Mouse (Mus musculus) CD4-positive helper T cell, adult 2 months (primary cell): Measurements from ENCODE around the gene Hdac8.

Experiments
- DNase-seq: peaks from one replicate; pipeline ENCODE4 v3.0.0-alpha.2; 2012; ENCODE audit warnings: low read depth, missing footprints, low spot score

Hdac8 gene

GRCm38 (mm10) chrX:102504644-102505481 is at the start of gene Hdac8:
TSS of gene Hdac8 (minus strand) at chrX:102505359.
- peak; percentile 77 for DNase-seq

GRCm38 (mm10) chrX:102509205-102509604 is 4.0 kb upstream of the Hdac8 start:
- no peak for DNase-seq

DNA sequence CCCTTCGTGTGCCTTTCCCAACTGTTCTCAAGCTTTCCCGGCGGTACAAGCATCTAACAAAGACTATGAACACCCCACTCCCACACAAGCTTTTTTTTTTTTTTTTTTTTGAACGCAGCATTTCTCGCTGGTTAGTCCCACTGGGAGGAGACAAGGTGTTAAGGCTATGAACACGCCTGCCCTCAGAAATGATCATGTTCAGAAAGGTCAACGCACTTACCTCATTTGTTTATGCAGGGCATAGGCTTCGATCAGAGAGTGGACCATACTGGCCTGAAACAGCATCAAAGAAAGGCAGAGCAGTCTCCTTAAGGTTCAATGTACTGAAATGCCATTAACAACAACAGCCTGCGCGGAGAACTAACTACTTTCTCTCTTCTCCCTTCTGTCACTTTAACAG is 980 bp downstream of the Hdac8 start:
- DNase-seq: no peak

- peak; percentile 35 for DNase-seq
Observed at GRCm38 (mm10) chrX:102493992-102494730, 11.0 kb downstream of the Hdac8 start.

GRCm38 (mm10) chrX:102485575-102485974 is 19.6 kb downstream of the Hdac8 start:
- DNase-seq: no peak

GRCm38 (mm10) chrX:102479665-102480064 is 25.5 kb downstream of the Hdac8 start:
- no peak for DNase-seq

DNA sequence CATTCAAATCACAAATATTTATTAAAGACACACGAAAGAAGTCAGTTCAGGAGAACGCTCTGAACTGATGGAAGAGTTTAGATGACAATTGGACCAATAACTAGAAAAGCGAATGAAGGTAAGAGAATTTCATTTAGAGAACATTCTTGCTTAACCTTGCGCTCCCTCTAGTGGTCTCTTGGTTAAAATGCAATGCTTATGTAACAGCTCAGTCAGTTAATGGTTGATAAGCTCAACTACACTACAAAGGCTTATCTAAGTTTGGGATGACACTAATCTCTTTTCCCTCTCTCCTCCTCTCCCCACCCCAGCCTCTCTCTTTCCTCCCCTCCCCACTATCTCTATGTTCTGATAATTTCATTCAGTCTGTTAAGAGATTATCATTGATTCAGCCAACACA is 26.2 kb downstream of the Hdac8 start:
- peak; percentile 46 for DNase-seq

- no peak for DNase-seq
Observed at GRCm38 (mm10) chrX:102478481-102478880, 26.7 kb downstream of the Hdac8 start.

DNA sequence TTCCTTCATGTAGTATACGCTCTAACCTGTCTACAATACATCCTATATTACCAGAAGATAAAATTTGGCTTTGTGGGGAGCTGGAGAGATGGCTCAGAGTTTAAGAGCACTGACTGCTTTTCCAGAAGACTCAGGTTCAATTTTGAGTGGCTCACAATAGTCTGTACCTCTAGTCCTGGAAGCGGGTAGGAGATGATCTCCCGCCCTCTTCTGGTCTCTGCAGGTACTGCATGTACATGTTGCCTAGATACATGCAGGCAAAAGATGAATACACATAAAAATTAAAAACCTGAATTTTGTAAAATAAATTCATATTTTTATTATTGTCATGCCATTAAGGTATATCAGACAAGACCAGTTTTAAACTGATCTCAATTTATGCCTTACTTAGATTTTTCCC is 28.4 kb downstream of the Hdac8 start:
- peak; percentile 46 for DNase-seq

- no peak for DNase-seq
Observed at GRCm38 (mm10) chrX:102475555-102475954, 29.6 kb downstream of the Hdac8 start.

GRCm38 (mm10) chrX:102418343-102419127 is 86.6 kb downstream of the Hdac8 start:
- no peak for DNase-seq

- DNase-seq: no peak
Observed at GRCm38 (mm10) chrX:102416972-102417371, 88.2 kb downstream of the Hdac8 start.

GRCm38 (mm10) chrX:102416386-102416785 is 88.8 kb downstream of the Hdac8 start:
- DNase-seq: no peak

DNA sequence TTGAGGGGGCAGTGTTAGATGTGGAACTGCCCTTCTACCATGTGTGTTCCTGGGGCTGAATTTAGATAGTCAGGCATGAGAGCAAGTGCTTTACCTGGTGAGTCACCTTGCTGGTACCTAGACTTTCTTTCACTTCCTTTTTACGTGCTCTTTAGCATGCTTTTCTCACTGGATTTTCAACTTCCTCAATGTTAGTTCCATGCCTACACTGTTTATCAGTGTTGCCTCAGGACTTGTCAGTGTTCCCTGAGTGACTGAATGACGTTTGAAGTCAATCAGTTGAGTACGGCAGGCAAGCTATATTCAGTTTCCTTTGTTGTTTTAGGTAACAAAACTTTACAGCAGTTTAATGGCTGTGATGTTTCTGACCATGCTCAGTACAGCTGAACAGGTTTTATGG is 120.4 kb downstream of the Hdac8 start:
- DNase-seq: no peak

DNA sequence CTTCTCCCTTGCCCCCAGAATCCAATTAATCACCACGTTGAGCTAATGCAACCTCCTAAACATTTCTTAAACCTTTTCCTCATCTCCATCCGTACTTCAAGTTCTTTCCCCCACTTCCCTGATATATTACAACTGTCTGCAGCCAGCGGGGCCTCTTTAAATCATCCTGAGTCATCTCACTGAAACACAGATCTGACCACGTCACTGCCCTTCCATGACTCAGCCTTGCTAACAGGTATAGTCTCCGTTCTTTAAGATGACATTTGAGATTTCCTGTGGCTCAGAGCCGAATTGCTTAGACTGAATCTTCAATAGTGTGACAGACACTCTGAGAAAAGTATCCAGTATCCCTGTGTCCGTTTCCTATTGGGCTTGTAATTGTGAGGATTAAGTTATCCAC is 122.0 kb downstream of the Hdac8 start:
- DNase-seq: no peak

GRCm38 (mm10) chrX:102366510-102366909 is 138.6 kb downstream of the Hdac8 start:
- DNase-seq: no peak

DNA sequence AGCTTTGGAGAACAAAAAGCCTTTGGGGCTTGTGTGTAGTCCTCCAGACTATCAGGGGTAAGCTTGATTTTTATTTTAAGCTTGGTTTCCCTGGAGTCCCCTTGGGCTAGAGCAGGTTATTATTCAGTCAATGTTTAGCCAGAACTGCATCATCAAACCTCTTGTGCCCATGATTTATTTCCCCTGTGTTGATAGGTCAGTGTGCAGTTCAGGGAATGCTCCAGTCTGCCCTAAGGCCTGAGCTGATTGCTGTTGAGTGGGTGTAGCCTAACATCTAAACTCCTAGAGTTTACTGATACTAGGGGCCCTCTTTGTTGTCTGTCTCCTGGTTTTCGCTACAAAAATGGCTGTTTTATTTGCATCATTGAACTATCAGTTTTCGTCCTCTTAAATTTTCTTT is 142.9 kb downstream of the Hdac8 start:
- DNase-seq: no peak

DNA sequence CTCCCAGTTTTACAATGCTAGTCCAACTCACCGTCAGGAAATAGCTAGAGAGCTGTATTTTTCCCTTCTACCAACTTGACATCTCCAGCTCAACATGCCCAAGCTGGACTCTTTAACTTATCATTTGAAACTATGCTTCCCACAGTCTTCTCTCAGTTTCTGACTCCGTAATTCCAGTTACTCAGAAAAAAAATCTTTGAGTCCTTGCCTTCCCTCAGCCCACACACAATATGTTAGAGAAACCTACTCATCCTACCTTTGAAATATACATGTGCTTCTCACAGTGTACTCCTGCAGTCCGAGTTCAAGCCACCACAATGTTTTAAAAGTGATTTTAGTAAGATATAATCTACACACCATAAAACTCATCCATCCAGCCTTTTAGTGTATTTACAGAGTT is 151.7 kb downstream of the Hdac8 start:
- DNase-seq: no peak

GRCm38 (mm10) chrX:102349843-102350731 is 155.1 kb downstream of the Hdac8 start:
- no peak for DNase-seq

DNA sequence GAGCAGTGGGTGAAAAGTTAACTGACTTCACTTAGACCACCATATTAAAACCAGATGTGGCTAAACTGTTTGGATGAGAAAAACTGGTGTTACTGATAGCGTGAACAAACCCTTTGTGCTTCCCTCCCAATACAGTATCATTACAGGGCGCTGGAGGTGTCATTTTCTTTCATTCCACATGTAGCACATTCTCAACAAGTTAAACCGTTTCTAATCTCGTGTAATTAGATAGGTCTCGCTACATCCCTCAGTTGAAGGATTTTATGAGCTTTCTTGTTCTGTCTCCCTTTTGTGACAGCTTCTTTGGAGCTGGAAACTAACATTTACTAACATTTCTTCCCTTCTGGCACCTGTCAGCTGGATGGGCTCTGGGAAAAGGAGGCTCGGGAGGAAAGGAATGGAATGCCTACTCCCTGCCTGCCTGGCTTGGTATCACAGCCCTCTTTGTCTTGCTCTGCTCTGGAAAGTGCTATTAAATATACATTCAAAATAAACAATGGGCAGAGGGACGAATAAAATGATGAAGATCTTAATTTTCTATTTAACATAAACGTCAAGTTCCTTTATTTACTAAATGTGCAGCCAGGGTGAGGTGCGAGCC is 156.2 kb downstream of the Hdac8 start:
- no peak for DNase-seq

GRCm38 (mm10) chrX:102341688-102342087 is 163.5 kb downstream of the Hdac8 start:
- DNase-seq: no peak
